Mouse (Mus musculus) embryonic facial prominence, embryonic 13.5 days (tissue): Measurements from ENCODE around the gene C2cd5. TPM values are rescaled to one million over a fixed set of nuclear protein-coding genes. Genes with fewer than 3 reads are reported as not detected.
"Not testable (repeated sequence)": the region's sequence is repeated elsewhere in the genome, so short reads cannot be mapped to it uniquely, and the experiment has no call there.

Experiments used
- ATAC-seq: fragments of 200-750 bp; cut with Nextera tagmentation; 2 replicates; pipeline ENCODE4 v1.8.0; 2017; ENCODE audit warnings: low read depth; ENCODE audit not compliant: insufficient number of reproducible peaks, insufficient read depth, low FRiP score, low TSS enrichment
- H3K27ac ChIP-seq: fragments of 300-500 bp; sonication (generic); 2 replicates; pipeline ENCODE4 v1.5.1; 2015; ENCODE audit warnings: moderate library complexity, mild to moderate bottlenecking, inconsistent platforms
- H3K27me3 ChIP-seq: fragments of 300-500 bp; sonication (generic); 2 replicates; pipeline ENCODE4 v1.6.1; 2015; ENCODE audit warnings: mild to moderate bottlenecking, inconsistent platforms
- H3K36me3 ChIP-seq: fragments of 300-500 bp; sonication (generic); 2 replicates; pipeline ENCODE4 v1.6.1; 2015; ENCODE audit warnings: mild to moderate bottlenecking, inconsistent platforms
- H3K4me1 ChIP-seq: fragments of 300-500 bp; sonication (generic); 2 replicates; pipeline ENCODE4 v1.6.1; 2015; ENCODE audit warnings: inconsistent platforms
- H3K4me2 ChIP-seq: fragments of 300-500 bp; sonication (generic); 2 replicates; pipeline ENCODE4 v1.6.1; 2015; ENCODE audit warnings: moderate library complexity, mild to moderate bottlenecking, inconsistent platforms
- H3K4me3 ChIP-seq: fragments of 300-500 bp; sonication (generic); 2 replicates; pipeline ENCODE4 v1.5.1; 2015; ENCODE audit warnings: mild to moderate bottlenecking, inconsistent platforms
- H3K9ac ChIP-seq: fragments of 300-500 bp; sonication (generic); 2 replicates; pipeline ENCODE4 v1.6.1; 2015; ENCODE audit warnings: mild to moderate bottlenecking, inconsistent platforms
- H3K9me3 ChIP-seq: fragments of 300-500 bp; sonication (generic); 2 replicates; pipeline ENCODE4 v1.6.1; 2016; ENCODE audit warnings: inconsistent platforms
- WGBS: fragments of 180-500 bp; shearing (Covaris S2); methylation state at CpG from one replicate; pipeline ENCODE4 v1.1.7; 2015; ENCODE audit warnings: mixed read lengths; 5-methylcytosine and 5-hydroxymethylcytosine counted together
- polyA plus RNA-seq: library from polyadenylated mRNA; unstranded; fragments of >200 nt; fragmentation: Nextera tagmentation; extraction: Ambion mirVana; gene quantifications from 2 replicates; pipeline ENCODE4 v1.2.1, GENCODE M21; 2015

The C2cd5 gene
- polyA plus RNA-seq, 1 experiment from 2014 or later, result 35.7 TPM

- 86% methylated on average over 5 of the region's 5 CpGs for WGBS
- Histone ChIP-seq H3K9me3 (no peaks in the 10 kb centered on the region), H3K9ac (no peak overlapping the region), H3K4me1 (no peaks in the 10 kb centered on the region), H3K4me3 (no peak overlapping the region), H3K27me3 (no peaks in the 10 kb centered on the region), H3K27ac (no peak overlapping the region), H3K36me3 (peaks cover 30% of the 10 kb centered on the region), H3K4me2 (no peak overlapping the region)
- ATAC-seq, result no peak
Measured at GRCm38 (mm10) chr6:143008865-143009264, 91.1 kb downstream of the C2cd5 start.

- not testable (repeated sequence) for H3K4me1 ChIP-seq, H3K27me3 ChIP-seq, H3K4me2 ChIP-seq, H3K9ac ChIP-seq, H3K9me3 ChIP-seq, ATAC-seq, H3K4me3 ChIP-seq, H3K36me3 ChIP-seq, H3K27ac ChIP-seq
- 87% methylated on average over 9 of the region's 9 CpGs for WGBS
Measured at GRCm38 (mm10) chr6:143005209-143005608, 94.7 kb downstream of the C2cd5 start.

GRCm38 (mm10) chr6:143004801-143005200, 95.1 kb downstream of the C2cd5 start:
- Histone ChIP-seq H3K4me3 (no peak overlapping the region), H3K36me3 (no peaks in the 10 kb centered on the region; the same call in 1 of the 2 replicates), H3K9ac (no peak overlapping the region), H3K9me3 (no peaks in the 10 kb centered on the region), H3K27me3 (no peaks in the 10 kb centered on the region), H3K4me1 (no peaks in the 10 kb centered on the region), H3K27ac (no peak overlapping the region), H3K4me2 (no peak overlapping the region)
- 78% methylated on average over 9 of the region's 9 CpGs for WGBS
- no peak for ATAC-seq

GRCm38 (mm10) chr6:142998221-142998999, 101.5 kb downstream of the C2cd5 start:
- ATAC-seq, result no peak
- no peak overlapping the region for H3K4me3 ChIP-seq
- no peaks in the 10 kb centered on the region for H3K36me3 ChIP-seq
- WGBS, result 70% methylated on average over 12 of the region's 12 CpGs
- no peak overlapping the region for H3K4me2 ChIP-seq
- no peak overlapping the region for H3K27ac ChIP-seq
- no peaks in the 10 kb centered on the region for H3K27me3 ChIP-seq
- H3K4me1 ChIP-seq, result peaks cover 5% of the 10 kb centered on the region
- no peak overlapping the region for H3K9ac ChIP-seq
- H3K9me3 ChIP-seq, result no peaks in the 10 kb centered on the region

GRCm38 (mm10) chr6:142996887-142997286, 103.1 kb downstream of the C2cd5 start:
- H3K27me3 ChIP-seq, result no peaks in the 10 kb centered on the region
- H3K4me1 ChIP-seq, result peaks cover 5% of the 10 kb centered on the region
- no peak overlapping the region for H3K4me3 ChIP-seq
- no peak for ATAC-seq
- no peaks in the 10 kb centered on the region for H3K9me3 ChIP-seq
- no peak overlapping the region for H3K9ac ChIP-seq
- 74% methylated on average over 3 of the region's 3 CpGs for WGBS
- no peaks in the 10 kb centered on the region for H3K36me3 ChIP-seq
- H3K4me2 ChIP-seq, result no peak overlapping the region
- H3K27ac ChIP-seq, result no peak overlapping the region

GRCm38 (mm10) chr6:142995567-142995966, 104.4 kb downstream of the C2cd5 start:
- Histone ChIP-seq H3K4me3 (no peak overlapping the region), H3K27ac (no peak overlapping the region), H3K36me3 (no peaks in the 10 kb centered on the region), H3K9me3 (no peaks in the 10 kb centered on the region), H3K27me3 (no peaks in the 10 kb centered on the region; the same call in 1 of the 2 replicates), H3K9ac (no peak overlapping the region), H3K4me2 (no peak overlapping the region), H3K4me1 (peaks cover 5% of the 10 kb centered on the region)
- WGBS, result 67% methylated on average over 5 of the region's 5 CpGs
- ATAC-seq, result no peak

- Histone ChIP-seq H3K36me3 (no peaks in the 10 kb centered on the region), H3K4me1 (peaks cover 5% of the 10 kb centered on the region), H3K9me3 (no peaks in the 10 kb centered on the region), H3K27me3 (no peaks in the 10 kb centered on the region; the same call in 1 of the 2 replicates), H3K4me3 (no peak overlapping the region), H3K4me2 (no peak overlapping the region), H3K27ac (no peak overlapping the region), H3K9ac (no peak overlapping the region)
- ATAC-seq, result no peak
- 59% methylated on average over 7 of the region's 7 CpGs for WGBS
Measured at GRCm38 (mm10) chr6:142994821-142995220, 105.1 kb downstream of the C2cd5 start.

- H3K27me3 ChIP-seq, result no peaks in the 10 kb centered on the region; the same call in 1 of the 2 replicates
Measured at GRCm38 (mm10) chr6:142993705-142994698, 105.9 kb downstream of the C2cd5 start.

GRCm38 (mm10) chr6:142992971-142993370, 107.0 kb downstream of the C2cd5 start:
- no peak for ATAC-seq
- H3K4me1 ChIP-seq, result peaks cover 5% of the 10 kb centered on the region

More at GRCm38 (mm10) chr6:142993705-142994698, 105.9 kb downstream of the C2cd5 start:
- ATAC-seq, result no peak
- Histone ChIP-seq H3K27ac (no peak overlapping the region), H3K4me2 (no peak overlapping the region), H3K36me3 (no peaks in the 10 kb centered on the region), H3K9ac (no peak overlapping the region), H3K4me3 (no peak overlapping the region), H3K4me1 (peaks cover 5% of the 10 kb centered on the region), H3K9me3 (no peaks in the 10 kb centered on the region)
- WGBS, result 26% methylated on average over 14 of the region's 14 CpGs

GRCm38 (mm10) chr6:142992099-142992498, 107.8 kb downstream of the C2cd5 start:
- Histone ChIP-seq H3K9me3 (no peaks in the 10 kb centered on the region), H3K36me3 (no peaks in the 10 kb centered on the region), H3K9ac (no peak overlapping the region), H3K4me2 (no peak overlapping the region), H3K27me3 (no peaks in the 10 kb centered on the region; the same call in 1 of the 2 replicates), H3K4me3 (no peak overlapping the region), H3K4me1 (peaks cover 5% of the 10 kb centered on the region), H3K27ac (no peak overlapping the region)
- no peak for ATAC-seq
- 27% methylated on average over 7 of the region's 7 CpGs for WGBS

More at GRCm38 (mm10) chr6:142992971-142993370, 107.0 kb downstream of the C2cd5 start:
- Histone ChIP-seq H3K27me3 (no peaks in the 10 kb centered on the region; the same call in 1 of the 2 replicates), H3K9ac (no peak overlapping the region), H3K4me3 (no peak overlapping the region), H3K36me3 (no peaks in the 10 kb centered on the region), H3K27ac (no peak overlapping the region), H3K4me2 (no peak overlapping the region), H3K9me3 (no peaks in the 10 kb centered on the region)
- WGBS, result 65% methylated on average over 2 of the region's 2 CpGs

- Histone ChIP-seq H3K4me3 (no peak overlapping the region), H3K4me2 (no peak overlapping the region), H3K36me3 (no peaks in the 10 kb centered on the region), H3K9me3 (no peaks in the 10 kb centered on the region), H3K27ac (no peak overlapping the region), H3K9ac (no peak overlapping the region), H3K27me3 (no peaks in the 10 kb centered on the region; the same call in 1 of the 2 replicates), H3K4me1 (peaks cover 5% of the 10 kb centered on the region)
- no peak for ATAC-seq
- WGBS, result 39% methylated on average over 7 of the region's 7 CpGs
Measured at GRCm38 (mm10) chr6:142991391-142992059, 108.4 kb downstream of the C2cd5 start.
